ENCODE assay signal across 8 mouse cellular contexts in genomic region chr2:103565171-103565591, GRCm38 (mm10). TPM values are rescaled to one million over a fixed set of nuclear protein-coding genes. Genes with fewer than 3 reads are reported as not detected.
DNase-seq lines count a peak whose midpoint lies in the region; ATAC-seq and TF ChIP-seq lines count a peak whose summit lies in the region.

No protein-coding gene starts in this region.

- no peak for ATAC-seq in heart, embryonic 11.5 days (replicated peaks; ENCODE audit: insufficient number of reproducible peaks, low FRiP score, low TSS enrichment)
- ATAC-seq in heart, embryonic 15.5 days (replicated peaks; ENCODE audit: insufficient number of reproducible peaks, insufficient read depth, low FRiP score, low read depth): no peak
- ATAC-seq in liver, postnatal 0 days: no peak
- ATAC-seq in neural tube, embryonic 15.5 days (ENCODE audit: low FRiP score): peak; percentile 43

- peaks cover 18% of the 10 kb centered on the region for H3K4me1 ChIP-seq in heart, embryonic 11.5 days (ENCODE audit: control insufficient read depth, insufficient read depth, low read length)
- peaks cover 20% of the 10 kb centered on the region for H3K4me1 ChIP-seq in heart, embryonic 15.5 days (replicated peaks)
- peaks cover 32% of the 10 kb centered on the region for H3K4me1 ChIP-seq in liver, postnatal 0 days (ENCODE audit: insufficient read depth)
- H3K4me1 ChIP-seq in neural tube, embryonic 15.5 days: peaks cover 38% of the 10 kb centered on the region

- H3K4me3 ChIP-seq in heart, embryonic 11.5 days (ENCODE audit: low read depth, low read length): peak overlapping the region; percentile 89
- H3K4me3 ChIP-seq in heart, embryonic 15.5 days: peak overlapping the region; percentile 81
- peak overlapping the region; percentile 67 for H3K4me3 ChIP-seq in liver, postnatal 0 days (ENCODE audit: low read depth, low read length)
- H3K4me3 ChIP-seq in neural tube, embryonic 15.5 days (replicated peaks): peak overlapping the region; percentile 68

- H3K4me2 ChIP-seq in heart, embryonic 11.5 days: peak overlapping the region; percentile 90
- H3K4me2 ChIP-seq in heart, embryonic 15.5 days: peak overlapping the region; percentile 93
- H3K4me2 ChIP-seq in liver, postnatal 0 days (ENCODE audit: low read depth, low read length): peak overlapping the region; percentile 85
- peak overlapping the region; percentile 100 for H3K4me2 ChIP-seq in neural tube, embryonic 15.5 days

- DNase-seq in heart, adult 9 months (ENCODE audit: low spot score in 2 of 2): no peak
- DNase-seq in cerebellum, postnatal 36 days: peak; percentile 30 to 32
- peak; percentile 26 to 54 for DNase-seq in kidney, postnatal 25 days
- peak; percentile 57 for DNase-seq in liver, postnatal 0 days
- DNase-seq in thymus, postnatal 25 days: peak; percentile 67

- no peaks in the 10 kb centered on the region for H3K36me3 ChIP-seq in heart, embryonic 11.5 days (ENCODE audit: control insufficient read depth, insufficient read depth, low read length)
- no peaks in the 10 kb centered on the region for H3K36me3 ChIP-seq in heart, embryonic 15.5 days
- no peaks in the 10 kb centered on the region for H3K36me3 ChIP-seq in liver, postnatal 0 days (replicated peaks; ENCODE audit: insufficient read depth, low read length)
- no peaks in the 10 kb centered on the region for H3K36me3 ChIP-seq in neural tube, embryonic 15.5 days

- WGBS in heart, embryonic 11.5 days (ENCODE audit: insufficient replicate concordance): 2% methylated on average over 22 of the region's 22 CpGs
- WGBS in heart, embryonic 15.5 days: under 1% methylated on average over 22 of the region's 22 CpGs
- 2% methylated on average over 22 of the region's 22 CpGs for WGBS in liver, postnatal 0 days (ENCODE audit: insufficient replicate concordance)
- WGBS in neural tube, embryonic 15.5 days: 1% methylated on average over 22 of the region's 22 CpGs

- H3K27ac ChIP-seq in heart, embryonic 11.5 days (ENCODE audit: low read depth, low read length): no peak overlapping the region
- peak overlapping the region; percentile 22 for H3K27ac ChIP-seq in heart, embryonic 15.5 days
- no peak overlapping the region for H3K27ac ChIP-seq in liver, postnatal 0 days (ENCODE audit: low read depth)
- 0 out of 2 replicates have a peak overlapping the region, but pooled peaks have one; percentile 48 for H3K27ac ChIP-seq in neural tube, embryonic 15.5 days (replicated peaks)

- no peak for TF ChIP-seq EP300 in liver, postnatal 0 days (IDR thresholded peaks at IDR 0.05; ENCODE audit: low read depth)

- no peaks in the 10 kb centered on the region for H3K27me3 ChIP-seq in heart, embryonic 11.5 days (ENCODE audit: control insufficient read depth, insufficient read depth, low read length)
- H3K27me3 ChIP-seq in heart, embryonic 15.5 days: peaks cover 7% of the 10 kb centered on the region
- peaks cover 27% of the 10 kb centered on the region for H3K27me3 ChIP-seq in liver, postnatal 0 days (ENCODE audit: insufficient read depth, low read length)
- H3K27me3 ChIP-seq in neural tube, embryonic 15.5 days (replicated peaks): peaks cover 19% of the 10 kb centered on the region

- no peaks in the 10 kb centered on the region for H3K9me3 ChIP-seq in heart, embryonic 11.5 days (replicated peaks; ENCODE audit: control insufficient read depth, low read length)
- no peaks in the 10 kb centered on the region for H3K9me3 ChIP-seq in heart, embryonic 15.5 days (replicated peaks)
- H3K9me3 ChIP-seq in liver, postnatal 0 days (ENCODE audit: low read length): no peaks in the 10 kb centered on the region
- H3K9me3 ChIP-seq in neural tube, embryonic 15.5 days (replicated peaks): no peaks in the 10 kb centered on the region

- peak; percentile 31; the same call in 1 of the 2 replicates for TF ChIP-seq CTCF in liver, postnatal 0 days (IDR thresholded peaks at IDR 0.05; ENCODE audit: low read depth)

- peak overlapping the region; percentile 60 for H3K9ac ChIP-seq in heart, embryonic 11.5 days (ENCODE audit: low read depth, low read length)
- peak overlapping the region; percentile 59 for H3K9ac ChIP-seq in heart, embryonic 15.5 days
- peak overlapping the region; percentile 18; the same call in 1 of the 2 replicates for H3K9ac ChIP-seq in liver, postnatal 0 days (replicated peaks)
- H3K9ac ChIP-seq in neural tube, embryonic 15.5 days (replicated peaks): peak overlapping the region; percentile 42

RNA-seq across cellular contexts. Expression of gene Abtb2, which starts 0.9 kb away (rescaled TPM):
- polyA plus RNA-seq in heart, embryonic 11.5 days (2014; fragmentation: Nextera tagmentation; extraction: Ambion mirVana): 15.6 and 20.6 TPM in 2 replicates
- 20.2 and 21.4 TPM in 2 replicates for polyA plus RNA-seq in heart, embryonic 15.5 days (2015; fragmentation: Nextera tagmentation; extraction: Ambion mirVana)
- polyA plus RNA-seq in liver, postnatal 0 days (2015; fragmentation: Nextera tagmentation; extraction: Ambion mirVana): 1.8 and 2.1 TPM in 2 replicates
- polyA plus RNA-seq in neural tube, embryonic 15.5 days (2015; fragmentation: Nextera tagmentation; extraction: Ambion mirVana): 10.8 and 11.5 TPM in 2 replicates

Comparison
In these comparisons a context has a peak if more than half of its experiments do, and no peak if none do; other contexts are left out.
1. H3K27ac ChIP-seq: peak in heart, embryonic 15.5 days (single experiment) and neural tube, embryonic 15.5 days (single experiment); none in heart, embryonic 11.5 days (single experiment) and liver, postnatal 0 days (single experiment).
2. DNase-seq: peak in cerebellum, postnatal 36 days (2 of 2), kidney, postnatal 25 days (2 of 2), liver, postnatal 0 days (single experiment) and thymus, postnatal 25 days (single experiment); none in heart, adult 9 months (0 of 2).
3. Peak in every context shown above with its lines, with median percentiles within 50 percentile points of each other: H3K4me2 ChIP-seq, H3K4me3 ChIP-seq and H3K9ac ChIP-seq.